Mouse (Mus musculus) layer of hippocampus, adult 11-12 months (tissue): ENCODE data around the gene Hoxd3.

Experiments used
- DNase-seq: peaks from one replicate; pipeline ENCODE4 v3.0.0; 2022; ENCODE audit warnings: low spot score

Gene Hoxd3

GRCm38 (mm10) chr2:74692808-74693431 is 18.8 kb upstream of the Hoxd3 start:
- DNase-seq: no peak

- no peak for DNase-seq
These were observed 18.3 kb upstream of the Hoxd3 start for GRCm38 (mm10) chr2:74693432-74693827.

- DNase-seq: no peak
These were observed 17.7 kb upstream of the Hoxd3 start for GRCm38 (mm10) chr2:74694066-74694465.

GRCm38 (mm10) chr2:74695383-74695782 is 16.3 kb upstream of the Hoxd3 start:
- DNase-seq: no peak

- DNase-seq: no peak
These were observed 15.8 kb upstream of the Hoxd3 start for GRCm38 (mm10) chr2:74695813-74696430.

- DNase-seq: no peak
These were observed 15.0 kb upstream of the Hoxd3 start for GRCm38 (mm10) chr2:74696442-74697335.

GRCm38 (mm10) chr2:74697567-74698121 is 14.1 kb upstream of the Hoxd3 start, which contains the start of gene Hoxd9:
Hoxd9 (plus strand) TSS chr2:74697727.
- DNase-seq: no peak

GRCm38 (mm10) chr2:74698201-74699052 is 13.3 kb upstream of the Hoxd3 start:
- no peak for DNase-seq

- DNase-seq: no peak
These were observed 12.7 kb upstream of the Hoxd3 start for GRCm38 (mm10) chr2:74699053-74699430.

GRCm38 (mm10) chr2:74699664-74700545 is 11.8 kb upstream of the Hoxd3 start:
- no peak for DNase-seq

GRCm38 (mm10) chr2:74700546-74701112 is 11.1 kb upstream of the Hoxd3 start:
- no peak for DNase-seq

GRCm38 (mm10) chr2:74701949-74702819 is 9.5 kb upstream of the Hoxd3 start:
- DNase-seq: peak; percentile 74

GRCm38 (mm10) chr2:74702820-74703219 is 8.9 kb upstream of the Hoxd3 start:
- no peak for DNase-seq

- DNase-seq: no peak
These were observed 8.4 kb upstream of the Hoxd3 start for GRCm38 (mm10) chr2:74703317-74703716.

- no peak for DNase-seq
These were observed 7.9 kb upstream of the Hoxd3 start for GRCm38 (mm10) chr2:74703720-74704392.

- DNase-seq: no peak
These were observed 7.2 kb upstream of the Hoxd3 start, which contains the start of gene Hoxd8 for GRCm38 (mm10) chr2:74704393-74704998. Hoxd8 (plus strand) TSS chr2:74704615.

GRCm38 (mm10) chr2:74704999-74705466 is 6.7 kb upstream of the Hoxd3 start:
- no peak for DNase-seq

GRCm38 (mm10) chr2:74705467-74706089 is 6.1 kb upstream of the Hoxd3 start:
- DNase-seq: no peak
